Mouse (Mus musculus) lung, postnatal 25 days (tissue): ENCODE data around the gene Col6a3.
A peak's percentile ranks its signal among the peaks of the same experiment; 100 is the strongest.

Source experiments
- DNase-seq: peaks from one replicate; pipeline ENCODE4 v3.0.0; 2022; ENCODE audit warnings: low spot score

Col6a3 gene

GRCm38 (mm10) chr1:90843836-90844235 is at the start of gene Col6a3:
TSS of gene Col6a3 (minus strand) at chr1:90843971.
- no peak for DNase-seq

GRCm38 (mm10) chr1:90885771-90886460 is 42.1 kb upstream of the Col6a3 start:
- DNase-seq: no peak

DNA sequence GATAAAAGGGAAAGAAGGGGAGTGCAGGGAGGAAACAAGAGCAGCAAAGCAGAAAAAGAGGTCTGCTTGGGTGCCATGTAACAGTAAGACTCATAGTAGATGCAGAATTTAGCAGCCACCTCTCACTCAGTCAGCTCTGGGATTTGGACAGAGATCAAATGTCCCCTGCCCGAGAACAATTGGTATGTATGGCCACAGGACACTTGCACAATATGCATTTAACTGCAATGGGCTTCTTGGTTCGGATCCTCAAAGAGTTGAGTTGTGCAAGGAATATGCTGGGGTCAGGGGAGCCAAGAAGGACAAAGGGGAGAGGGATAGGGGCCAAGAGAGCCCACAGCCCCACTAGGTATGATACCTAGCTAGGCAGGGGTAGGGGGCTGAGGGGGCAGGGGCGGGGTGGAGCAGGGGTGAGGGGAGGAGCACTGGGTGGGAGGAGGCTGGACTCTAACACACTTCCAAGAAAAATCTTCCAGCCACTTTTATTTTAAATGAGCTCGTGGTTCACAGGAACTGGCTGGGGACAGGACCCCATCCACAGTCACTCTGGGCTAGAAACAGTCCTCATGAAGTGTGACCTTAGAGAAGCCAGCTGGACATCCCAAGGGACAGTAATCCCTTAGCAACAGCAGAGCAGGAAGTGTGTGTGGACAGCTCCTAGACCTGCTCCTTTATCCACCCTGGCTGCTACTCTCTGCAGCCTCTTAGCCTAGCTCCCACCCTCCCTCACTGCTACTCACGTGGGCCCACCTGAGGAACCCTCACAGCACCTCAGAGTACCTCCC is 32.9 kb upstream of the Col6a3 start:
- peak; percentile 69 for DNase-seq

GRCm38 (mm10) chr1:90875961-90876360 is 32.2 kb upstream of the Col6a3 start:
- peak; percentile 31 for DNase-seq

DNA sequence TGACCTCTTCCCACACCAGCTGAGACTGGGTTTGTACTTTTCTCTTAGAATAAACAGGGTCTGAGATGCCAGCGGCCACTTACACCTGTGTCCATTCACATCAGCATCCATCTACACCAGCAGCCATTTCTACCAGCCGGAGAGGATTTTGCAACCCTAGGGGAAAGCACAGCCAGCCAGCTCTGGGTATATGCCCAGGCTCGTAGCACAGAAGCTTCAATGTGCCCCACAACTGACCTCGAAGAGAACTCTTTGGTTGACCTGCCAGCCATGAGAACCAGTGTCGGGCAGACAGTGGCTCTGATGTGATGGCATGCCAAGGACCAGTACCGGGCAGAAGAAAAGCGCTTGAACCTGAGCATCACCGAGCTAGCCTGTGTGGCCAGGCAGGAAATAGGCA is 31.6 kb upstream of the Col6a3 start:
- no peak for DNase-seq

- DNase-seq: peak; percentile 24
Observed at GRCm38 (mm10) chr1:90870581-90870980, 26.8 kb upstream of the Col6a3 start.

DNA sequence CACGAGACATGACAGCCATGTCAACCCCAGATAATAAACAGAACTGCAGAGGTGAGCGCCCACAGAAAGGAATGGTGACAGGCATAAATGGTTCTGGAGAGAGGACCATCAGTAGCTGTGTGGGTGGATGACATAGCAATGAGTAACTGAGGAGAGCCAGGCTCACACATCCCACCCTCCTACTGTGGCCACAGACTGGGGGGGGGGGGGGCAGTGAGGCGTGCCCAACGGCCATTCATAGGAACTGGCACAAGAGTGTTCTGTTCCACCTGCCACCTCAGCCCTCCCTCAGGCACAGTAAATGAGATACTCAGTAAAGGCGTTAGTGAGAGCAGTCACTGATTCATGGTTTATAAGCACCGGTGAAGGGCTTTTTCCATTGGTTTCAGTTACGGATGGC is 23.0 kb upstream of the Col6a3 start:
- DNase-seq: no peak

- DNase-seq: no peak
Observed at GRCm38 (mm10) chr1:90855880-90856279, 12.1 kb upstream of the Col6a3 start.

DNA sequence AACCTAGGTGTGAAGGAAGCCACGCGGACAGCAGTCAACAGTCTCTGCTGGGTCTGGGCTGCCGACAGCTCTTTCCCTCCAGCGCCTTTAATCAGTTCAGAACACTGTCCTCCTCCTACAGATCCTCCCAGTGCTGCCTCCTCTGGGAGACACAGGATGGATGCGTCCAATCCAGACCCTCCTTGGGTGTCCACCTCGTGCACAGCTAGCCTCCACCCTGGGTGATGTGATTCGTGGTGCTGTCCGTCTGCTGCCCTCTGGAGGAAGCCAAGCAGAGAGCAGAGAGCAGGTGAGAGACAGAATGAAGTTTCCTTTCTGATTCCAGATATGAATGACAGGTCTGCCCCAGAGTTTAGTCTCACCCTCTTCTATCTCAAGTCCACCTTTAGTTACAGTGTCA is 6.1 kb upstream of the Col6a3 start:
- no peak for DNase-seq

DNA sequence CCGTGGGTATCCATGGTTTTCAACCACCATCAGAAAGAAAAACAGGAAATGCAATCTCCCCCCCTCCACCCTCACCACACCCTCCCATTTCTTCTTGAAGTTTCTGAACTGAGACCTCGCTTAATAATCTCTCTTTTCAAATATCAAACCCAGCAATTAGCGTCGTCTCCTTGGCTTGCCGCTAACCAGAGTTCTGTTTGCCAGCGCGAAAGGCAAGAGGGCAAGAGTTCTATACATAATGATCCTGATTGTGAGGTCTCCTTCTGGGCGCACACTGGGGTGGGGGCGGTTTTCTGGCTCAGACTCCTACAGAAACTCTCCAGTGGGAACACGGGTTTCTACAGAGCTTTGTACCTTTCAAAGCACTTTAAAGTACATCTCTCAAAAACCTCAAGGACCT is 1.4 kb upstream of the Col6a3 start:
- no peak for DNase-seq

- no peak for DNase-seq
Observed at GRCm38 (mm10) chr1:90842789-90843587, 783 bp downstream of the Col6a3 start.

DNA sequence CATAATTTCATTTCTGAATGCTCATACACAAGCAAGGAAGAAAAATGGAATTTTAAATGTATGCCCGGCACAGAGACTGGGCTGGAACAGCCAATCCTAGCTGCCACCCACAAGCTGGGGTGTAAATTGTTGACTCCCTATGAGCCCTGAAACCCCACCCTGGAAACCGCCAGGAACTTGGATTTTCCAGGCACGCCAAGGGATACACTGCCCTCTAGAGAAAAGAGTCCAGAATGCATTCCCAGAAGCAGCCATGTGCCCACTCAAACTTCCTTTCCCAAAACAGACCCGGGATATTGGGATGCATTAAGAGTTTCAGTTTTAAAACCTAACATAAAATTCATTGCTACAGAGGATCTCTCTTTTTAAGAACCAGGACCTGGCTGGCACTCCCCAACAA is 3.5 kb downstream of the Col6a3 start:
- peak; percentile 56 for DNase-seq

DNA sequence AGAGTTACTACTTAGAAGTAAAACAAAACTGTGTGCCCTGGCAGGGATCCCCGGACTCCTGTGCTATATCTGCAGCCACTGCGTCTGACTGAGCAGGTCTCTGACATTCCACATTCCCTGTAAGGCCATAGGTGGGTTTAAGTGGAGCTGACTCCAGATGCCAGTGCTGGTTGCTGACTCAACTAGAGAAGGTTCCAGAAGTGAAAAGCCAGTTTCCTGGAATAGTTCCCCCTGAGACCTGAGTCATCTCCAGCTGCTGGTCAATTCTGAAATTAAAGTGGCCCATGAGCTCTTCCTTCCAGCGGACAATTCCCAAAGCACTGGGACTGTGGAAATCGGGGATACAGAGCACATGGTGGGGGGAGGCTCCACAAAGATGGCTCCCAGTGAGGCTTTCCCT is 5.1 kb downstream of the Col6a3 start:
- DNase-seq: no peak

- no peak for DNase-seq
Observed at GRCm38 (mm10) chr1:90838221-90838620, 5.5 kb downstream of the Col6a3 start.

- no peak for DNase-seq
Observed at GRCm38 (mm10) chr1:90836178-90836740, 7.5 kb downstream of the Col6a3 start.

GRCm38 (mm10) chr1:90834701-90835100 is 9.1 kb downstream of the Col6a3 start:
- DNase-seq: no peak

GRCm38 (mm10) chr1:90830006-90830405 is 13.8 kb downstream of the Col6a3 start:
- no peak for DNase-seq

DNA sequence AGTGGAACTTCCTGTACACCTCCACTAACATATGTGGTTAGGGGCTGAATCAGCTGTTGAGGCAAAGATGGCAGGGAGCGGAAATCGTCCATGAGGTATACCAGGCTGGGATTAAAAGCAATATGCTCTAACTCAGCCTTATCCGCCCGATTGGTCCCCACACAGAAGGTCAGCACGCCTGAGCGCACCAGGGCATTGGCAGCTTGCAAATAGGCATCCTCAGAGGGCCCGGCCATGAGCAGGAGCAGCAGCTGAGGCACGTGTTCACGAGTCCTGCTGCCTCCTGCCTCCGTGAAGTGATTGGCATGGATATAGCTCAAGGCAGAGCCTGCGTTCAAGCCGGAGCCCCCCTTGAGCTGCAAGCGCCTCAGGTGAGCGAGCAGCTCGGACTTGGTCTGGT is 30.5 kb downstream of the Col6a3 start:
- DNase-seq: no peak

- DNase-seq: no peak
Observed at GRCm38 (mm10) chr1:90808930-90809329, 34.8 kb downstream of the Col6a3 start.

- DNase-seq: no peak
Observed at GRCm38 (mm10) chr1:90803104-90803503, 40.7 kb downstream of the Col6a3 start.

- DNase-seq: peak; percentile 12
Observed at GRCm38 (mm10) chr1:90801067-90801466, 42.7 kb downstream of the Col6a3 start.

DNA sequence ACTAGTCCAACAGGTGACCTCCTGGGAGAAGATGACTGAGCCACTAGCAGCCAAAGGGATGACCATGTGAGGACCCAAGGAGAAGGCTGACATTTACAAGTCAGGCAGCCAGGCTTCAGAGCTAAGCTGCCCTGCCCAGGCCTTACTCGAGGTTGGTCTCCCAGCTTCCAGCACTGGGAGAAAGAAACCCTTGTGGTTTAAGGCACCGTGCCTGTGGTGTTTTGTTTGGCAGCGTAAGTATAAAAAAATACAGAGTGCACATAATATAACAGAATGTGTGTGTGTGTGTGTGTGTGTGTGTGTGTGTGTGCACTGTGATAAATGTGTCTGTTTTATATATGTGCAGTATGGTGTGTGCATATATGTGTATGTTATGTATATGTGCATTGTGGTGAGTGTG is 43.3 kb downstream of the Col6a3 start:
- DNase-seq: no peak
